Mouse (Mus musculus) forebrain, embryonic 11.5 days (tissue): ENCODE measurements around the gene D930007J09Rik. TPM values are rescaled to one million over a fixed set of nuclear protein-coding genes. Genes with fewer than 3 reads are reported as not detected.

Experiments used
- ATAC-seq: fragments of 200-750 bp; cut with Nextera tagmentation; replicated peaks from 2 replicates; pipeline ENCODE4 v1.8.0; 2017; ENCODE audit warnings: moderate TSS enrichment; ENCODE audit not compliant: low FRiP score
- DNase-seq: peaks from one replicate; pipeline ENCODE4 v3.0.0-alpha.2; 2017; ENCODE audit warnings: low spot score
- H3K27ac ChIP-seq: fragments of 300-500 bp; sonication (generic); 2 replicates; pipeline ENCODE4 v1.5.1; 2014; ENCODE audit warnings: low read depth, low read length
- H3K27me3 ChIP-seq: fragments of 300-500 bp; sonication (generic); 2 replicates; pipeline ENCODE4 v1.6.1; 2014; ENCODE audit warnings: mild to moderate bottlenecking, low read length, mixed read lengths; ENCODE audit not compliant: control insufficient read depth, insufficient read depth
- H3K36me3 ChIP-seq: fragments of 300-500 bp; sonication (generic); 2 replicates; pipeline ENCODE4 v1.6.1; 2014; ENCODE audit warnings: mild to moderate bottlenecking, low read length, moderate library complexity, mixed read lengths; ENCODE audit not compliant: control insufficient read depth, insufficient read depth
- H3K4me1 ChIP-seq: fragments of 300-500 bp; sonication (generic); replicated peaks from 2 replicates; pipeline ENCODE4 v1.6.1; 2014; ENCODE audit warnings: low read length, mixed read lengths; ENCODE audit not compliant: control insufficient read depth, insufficient read depth
- H3K4me2 ChIP-seq: fragments of 300-500 bp; sonication (generic); 2 replicates; pipeline ENCODE4 v1.6.1; 2014; ENCODE audit warnings: low read depth, mild to moderate bottlenecking, low read length, moderate library complexity, mixed read lengths; ENCODE audit not compliant: severe bottlenecking
- H3K4me3 ChIP-seq: fragments of 300-500 bp; sonication (generic); 2 replicates; pipeline ENCODE4 v1.5.1; 2014; ENCODE audit warnings: low read depth, low read length
- H3K9ac ChIP-seq: fragments of 300-500 bp; sonication (generic); 2 replicates; pipeline ENCODE4 v1.6.1; 2014; ENCODE audit warnings: low read length
- H3K9me3 ChIP-seq: fragments of 300-500 bp; sonication (generic); 2 replicates; pipeline ENCODE4 v1.6.1; 2016; ENCODE audit warnings: low read length, mixed read lengths; ENCODE audit not compliant: control insufficient read depth
- WGBS: fragments of 180-500 bp; shearing (Covaris S2); extraction: QIAGEN DNeasy Blood & Tissue Kit; methylation state at CpG from one replicate; pipeline ENCODE4 v1.1.7; 2014; 5-methylcytosine and 5-hydroxymethylcytosine counted together
- polyA plus RNA-seq: library from polyadenylated mRNA; unstranded; fragments of >200 nt; fragmentation: Nextera tagmentation; extraction: Ambion mirVana; gene quantifications from 2 replicates; pipeline ENCODE4 v1.2.1, GENCODE M21; 2014

D930007J09Rik gene
- polyA plus RNA-seq, 1 experiment from 2014 or later = not detected

GRCm38 (mm10) chr13:32825546-32825945 lies 22.9 kb upstream of the D930007J09Rik start:
- no peaks in the 10 kb centered on the region; the same call in 1 of the 2 replicates for H3K36me3 ChIP-seq
- no peaks in the 10 kb centered on the region for H3K9me3 ChIP-seq
- no peaks in the 10 kb centered on the region for H3K27me3 ChIP-seq
- H3K4me2 ChIP-seq = no peak overlapping the region
- no peak overlapping the region for H3K9ac ChIP-seq
- no peaks in the 10 kb centered on the region for H3K4me1 ChIP-seq
- no peak for ATAC-seq
- H3K27ac ChIP-seq = no peak overlapping the region
- no peak for DNase-seq
- WGBS = 90% methylated on average over 8 of the region's 8 CpGs
- no peak overlapping the region for H3K4me3 ChIP-seq

GRCm38 (mm10) chr13:32824377-32825330 lies 22.0 kb upstream of the D930007J09Rik start:
- no peak for ATAC-seq
- WGBS = 74% methylated on average over 6 of the region's 6 CpGs
- Histone ChIP-seq H3K27ac (no peak overlapping the region), H3K9me3 (no peaks in the 10 kb centered on the region), H3K4me2 (no peak overlapping the region), H3K27me3 (no peaks in the 10 kb centered on the region), H3K4me1 (no peaks in the 10 kb centered on the region), H3K36me3 (no peaks in the 10 kb centered on the region; the same call in 1 of the 2 replicates), H3K9ac (no peak overlapping the region), H3K4me3 (no peak overlapping the region)
- no peak for DNase-seq

- no peaks in the 10 kb centered on the region for H3K4me1 ChIP-seq
- DNase-seq (no peak), ATAC-seq (no peak)
- H3K4me3 ChIP-seq = no peak overlapping the region
- no peak overlapping the region for H3K9ac ChIP-seq
- no peaks in the 10 kb centered on the region for H3K27me3 ChIP-seq
- no peaks in the 10 kb centered on the region; the same call in 1 of the 2 replicates for H3K36me3 ChIP-seq
- WGBS = 90% methylated on average over 6 of the region's 6 CpGs
- H3K9me3 ChIP-seq = no peaks in the 10 kb centered on the region
- H3K27ac ChIP-seq = no peak overlapping the region
- no peak overlapping the region for H3K4me2 ChIP-seq
Measured at GRCm38 (mm10) chr13:32823126-32823525, 20.5 kb upstream of the D930007J09Rik start.

- H3K9me3 ChIP-seq = no peaks in the 10 kb centered on the region
- H3K27ac ChIP-seq = no peak overlapping the region
- H3K36me3 ChIP-seq = no peaks in the 10 kb centered on the region; the same call in 1 of the 2 replicates
- no peak overlapping the region for H3K4me2 ChIP-seq
- WGBS = 98% methylated on average over 4 of the region's 4 CpGs
- no peak overlapping the region for H3K4me3 ChIP-seq
- H3K9ac ChIP-seq = no peak overlapping the region
- H3K4me1 ChIP-seq = no peaks in the 10 kb centered on the region
- no peak for ATAC-seq
- no peak for DNase-seq
- no peaks in the 10 kb centered on the region for H3K27me3 ChIP-seq
Measured at GRCm38 (mm10) chr13:32821671-32822070, 19.0 kb upstream of the D930007J09Rik start.

- H3K4me3 ChIP-seq = no peak overlapping the region
- DNase-seq (no peak), ATAC-seq (no peak)
- no peak overlapping the region for H3K4me2 ChIP-seq
- 95% methylated on average over 5 of the region's 5 CpGs for WGBS
- no peaks in the 10 kb centered on the region for H3K4me1 ChIP-seq
- no peak overlapping the region for H3K9ac ChIP-seq
- H3K9me3 ChIP-seq = no peaks in the 10 kb centered on the region
- no peak overlapping the region for H3K27ac ChIP-seq
- no peaks in the 10 kb centered on the region; the same call in 1 of the 2 replicates for H3K36me3 ChIP-seq
- H3K27me3 ChIP-seq = no peaks in the 10 kb centered on the region
Measured at GRCm38 (mm10) chr13:32819926-32820325, 17.3 kb upstream of the D930007J09Rik start.

- Histone ChIP-seq H3K9ac (no peak overlapping the region), H3K27ac (no peak overlapping the region), H3K4me2 (no peak overlapping the region), H3K4me3 (no peak overlapping the region), H3K9me3 (no peaks in the 10 kb centered on the region), H3K4me1 (no peaks in the 10 kb centered on the region), H3K27me3 (no peaks in the 10 kb centered on the region), H3K36me3 (no peaks in the 10 kb centered on the region; the same call in 1 of the 2 replicates)
- ATAC-seq (no peak), DNase-seq (no peak)
- 93% methylated on average over 3 of the region's 3 CpGs for WGBS
Measured at GRCm38 (mm10) chr13:32819241-32819640, 16.6 kb upstream of the D930007J09Rik start.

- Histone ChIP-seq H3K4me1 (peaks cover 7% of the 10 kb centered on the region; the same call in 1 of the 2 replicates), H3K4me3 (no peak overlapping the region), H3K4me2 (no peak overlapping the region), H3K9ac (no peak overlapping the region), H3K9me3 (no peaks in the 10 kb centered on the region), H3K27ac (no peak overlapping the region), H3K27me3 (no peaks in the 10 kb centered on the region), H3K36me3 (no peaks in the 10 kb centered on the region)
- DNase-seq = no peak
- ATAC-seq = no peak
- WGBS = 66% methylated on average over 3 of the region's 3 CpGs
Measured at GRCm38 (mm10) chr13:32807624-32808023, 5.0 kb upstream of the D930007J09Rik start.

- H3K27ac ChIP-seq = no peak overlapping the region
- no peaks in the 10 kb centered on the region for H3K27me3 ChIP-seq
- ATAC-seq (no peak), DNase-seq (peak; percentile 51)
- H3K4me3 ChIP-seq = no peak overlapping the region
- H3K36me3 ChIP-seq = no peaks in the 10 kb centered on the region
- no peaks in the 10 kb centered on the region for H3K9me3 ChIP-seq
- WGBS = 88% methylated on average over 7 of the region's 7 CpGs
- H3K4me1 ChIP-seq = peaks cover 7% of the 10 kb centered on the region; the same call in 1 of the 2 replicates
- H3K9ac ChIP-seq = no peak overlapping the region
- H3K4me2 ChIP-seq = no peak overlapping the region
Measured at GRCm38 (mm10) chr13:32806820-32807219, 4.2 kb upstream of the D930007J09Rik start.
